Mouse (Mus musculus) Patski (cell line): ENCODE measurements around the gene Map3k9. TPM values are rescaled to one million over a fixed set of nuclear protein-coding genes. Genes with fewer than 3 reads are reported as not detected.

Experiments used
- ATAC-seq: fragments of 100-300 bp; one replicate; pipeline ENCODE4 v1.8.0; 2021
- CTCF ChIA-PET: fragments of 350-600 bp; sonication (Branson Sonifier 250); formaldehyde crosslinking; loops from one replicate; lab custom pipeline; 2022; ENCODE audit warnings: inconsistent platforms; lab: Charles Lee
- POLR2A ChIA-PET: fragments of 350-600 bp; sonication (Branson Sonifier 250); formaldehyde crosslinking; loops from one replicate; lab custom pipeline; 2022; ENCODE audit warnings: antibody characterized with exemption, inconsistent platforms; lab: Charles Lee
- DNase-seq: peaks from one replicate; pipeline ENCODE4 v3.0.0-alpha.2; 2011; ENCODE audit warnings: low read depth, low spot score
- H3K27me3 ChIP-seq: fragments of 371-371 bp; one replicate; pipeline ENCODE4 v1.5.1; 2021
- CTCF ChIP-seq: fragments of 100-300 bp; IDR thresholded peaks from one replicate; pipeline ENCODE4 v1.5.1; 2021
- in situ Hi-C: fragments of 300-500 bp; cut with MboI; formaldehyde crosslinking; loops from 3 replicates; pipeline ENCODE4 v1.11.1; 2018; ENCODE audit warnings: low pct_unique_long_range_greater_than_20kb, mixed read lengths
- polyA plus RNA-seq: library from polyadenylated mRNA; unstranded; gene quantifications from one replicate; pipeline ENCODE4 v1.2.3, GENCODE M21; 2021

Map3k9 gene
- polyA plus RNA-seq, 1 experiment from 2014 or later: 10.5 TPM

DNA sequence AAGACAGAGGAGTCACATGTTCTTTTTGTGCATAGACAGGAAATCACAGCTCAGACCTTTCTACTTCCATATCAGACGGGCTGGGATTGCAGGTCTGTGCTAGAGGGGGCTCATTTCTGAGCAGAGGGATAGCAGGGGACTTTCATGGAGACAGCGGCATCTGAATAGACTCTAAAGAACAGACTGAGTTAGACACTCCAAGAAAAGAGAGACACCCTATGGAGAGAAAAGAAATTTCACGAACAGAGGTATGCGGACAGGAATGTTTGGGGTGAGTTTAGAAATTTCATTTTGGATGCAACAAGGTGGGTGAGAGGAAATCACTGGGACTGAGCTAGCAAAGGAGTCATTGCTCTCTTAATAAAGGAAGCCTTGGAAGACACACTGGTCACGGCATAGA, 93.1 kb downstream of the Map3k9 start:
- ChIA-PET POLR2A (no interaction called here), CTCF (interaction anchor here (1.3 kb wide), 1 partner anchor 9 kb away, joined by 4 read pairs; no protein-coding TSS in a partner anchor)
- no peak for TF ChIP-seq CTCF
- in situ Hi-C loops: no loop called here
- DNase-seq: no peak
- H3K27me3 ChIP-seq: no peaks in the 10 kb centered on the region
- ATAC-seq: no peak

GRCm38 (mm10) chr12:81686406-81687117, 94.4 kb downstream of the Map3k9 start:
- in situ Hi-C loops: no loop called here
- H3K27me3 ChIP-seq: no peaks in the 10 kb centered on the region
- no peak for TF ChIP-seq CTCF
- ATAC-seq (no peak), DNase-seq (no peak)
- POLR2A ChIA-PET: no interaction called here
- CTCF ChIA-PET: interaction anchor here (0.7 kb wide), 1 partner anchor 17 kb away, joined by 3 read pairs; no protein-coding TSS in a partner anchor

DNA sequence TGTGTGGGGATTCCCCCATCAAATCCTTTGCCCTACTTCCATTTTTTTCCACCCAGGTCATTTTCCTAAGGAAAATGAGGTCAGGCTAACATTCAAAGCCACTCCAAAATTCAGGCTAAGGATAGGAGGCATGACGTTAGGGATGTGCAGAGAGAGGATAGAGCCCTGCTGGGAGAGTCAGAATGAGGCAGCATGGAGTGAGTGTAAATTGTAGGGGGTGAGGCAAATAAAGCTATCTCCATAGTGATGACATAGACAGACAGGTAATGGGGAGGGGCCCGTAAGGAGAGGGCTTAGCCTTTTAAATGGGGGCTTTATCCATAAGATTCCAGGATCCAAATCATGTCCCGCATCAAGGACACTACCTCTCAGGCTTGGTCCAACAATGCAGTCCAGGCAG, 95.0 kb downstream of the Map3k9 start:
- TF ChIP-seq CTCF: no peak
- no peaks in the 10 kb centered on the region for H3K27me3 ChIP-seq
- ChIA-PET CTCF (no interaction called here), POLR2A (no interaction called here)
- DNase-seq: no peak
- in situ Hi-C loops: no loop called here
- ATAC-seq: no peak

DNA sequence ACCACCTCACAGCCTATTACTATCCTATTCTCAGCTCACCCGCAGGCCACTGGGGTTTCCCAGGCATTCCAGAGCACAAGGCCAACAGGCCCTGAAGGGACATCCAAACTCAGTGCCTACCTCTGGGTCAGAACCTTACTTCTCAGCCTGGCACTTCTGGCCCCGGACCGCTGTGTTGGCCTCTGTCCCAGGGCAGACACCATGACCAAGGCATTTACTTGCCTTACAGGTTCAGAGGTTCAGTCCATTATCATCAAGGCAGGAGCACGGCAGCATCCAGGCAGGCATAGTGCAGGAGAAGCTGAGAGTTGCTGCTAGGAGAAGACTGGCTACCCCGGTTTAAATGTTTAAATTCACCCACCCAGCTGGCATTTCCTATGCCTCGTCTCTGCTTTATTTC, 96.9 kb downstream of the Map3k9 start:
- ATAC-seq (no peak), DNase-seq (no peak)
- no peak for TF ChIP-seq CTCF
- POLR2A ChIA-PET: interaction anchor here (0.6 kb wide), 1 partner anchor 12 kb away, joined by 3 read pairs; no protein-coding TSS in a partner anchor
- CTCF ChIA-PET: interaction anchor here (1.1 kb wide), 1 partner anchor 9 kb away, joined by 3 read pairs; no protein-coding TSS in a partner anchor
- no peaks in the 10 kb centered on the region for H3K27me3 ChIP-seq
- in situ Hi-C loops: no loop called here

DNA sequence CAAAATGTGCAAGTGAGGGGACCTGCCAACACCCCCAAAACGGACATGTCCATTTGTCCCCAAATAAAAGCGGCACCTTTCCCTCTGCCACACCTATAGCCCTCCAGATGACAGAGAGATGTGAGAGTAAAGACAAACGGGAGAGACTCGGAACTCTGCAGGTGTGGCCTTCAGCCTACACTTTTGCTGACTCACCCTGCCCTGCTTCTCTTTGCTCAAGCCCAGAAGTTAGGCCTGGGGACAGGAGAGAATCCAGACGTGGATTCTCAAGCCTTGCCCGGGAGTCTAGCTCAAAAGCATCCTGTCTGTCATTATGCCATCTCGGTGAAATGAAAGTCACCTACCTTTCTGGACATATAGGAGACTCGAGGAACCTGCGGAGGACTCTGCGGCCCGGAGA, 97.6 kb downstream of the Map3k9 start:
- ChIA-PET POLR2A (interaction anchor here (0.6 kb wide), 1 partner anchor 11 kb away, joined by 3 read pairs; no protein-coding TSS in a partner anchor), CTCF (no interaction called here)
- H3K27me3 ChIP-seq: no peaks in the 10 kb centered on the region
- TF ChIP-seq CTCF: no peak
- in situ Hi-C loops: no loop called here
- ATAC-seq (no peak), DNase-seq (no peak)

- DNase-seq (peak; percentile 53), ATAC-seq (peak; percentile 70)
- CTCF ChIA-PET: interaction anchor here (1.8 kb wide), 1 partner anchor 19 kb away, joined by 4 read pairs; no protein-coding TSS in a partner anchor
- H3K27me3 ChIP-seq: no peaks in the 10 kb centered on the region
- no peak for TF ChIP-seq CTCF
- in situ Hi-C loops: no loop called here
- POLR2A ChIA-PET: no interaction called here
These were observed 101.0 kb downstream of the Map3k9 start for GRCm38 (mm10) chr12:81679807-81680529.

DNA sequence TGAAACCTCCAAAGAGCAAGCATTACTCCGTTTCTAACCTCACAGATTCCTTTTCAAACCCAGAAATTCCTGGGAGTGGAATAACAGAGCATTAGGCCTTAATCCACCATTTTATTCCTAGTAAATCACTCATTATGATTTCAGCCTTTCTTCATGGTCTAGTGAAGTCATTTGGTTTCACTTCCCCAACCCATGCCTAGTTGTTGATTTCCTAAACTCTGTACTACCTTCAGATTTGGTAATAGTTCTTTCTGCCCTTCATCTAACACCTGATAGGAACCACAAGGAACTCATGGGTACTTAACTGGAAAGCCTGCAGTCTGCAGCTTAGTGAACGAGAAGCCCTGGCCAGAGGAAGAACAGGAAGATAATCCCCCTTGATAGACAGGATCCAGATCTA, 105.4 kb downstream of the Map3k9 start:
- H3K27me3 ChIP-seq: no peaks in the 10 kb centered on the region
- no peak for TF ChIP-seq CTCF
- in situ Hi-C loops: no loop called here
- ATAC-seq: peak; percentile 57
- peak; percentile 72 for DNase-seq
- ChIA-PET CTCF (interaction anchor here (1.0 to 1.7 kb wide), 2 partner anchors 9 to 30 kb away, joined by 3 to 4 read pairs; no protein-coding TSS in a partner anchor), POLR2A (interaction anchor here (0.6 kb wide), 1 partner anchor 408 kb away, joined by 5 read pairs; no protein-coding TSS in a partner anchor)

Other genes with a start within 250 kb of the Map3k9 start
- 43.8 TPM for gene Gm20498, start 248.3 kb downstream of the Map3k9 start, polyA plus RNA-seq
- gene Synj2bp, start 248.3 kb downstream of the Map3k9 start, polyA plus RNA-seq: 16.5 TPM
- gene Adam21, start 212.7 kb downstream of the Map3k9 start, polyA plus RNA-seq: 0.15 TPM
- 38.8 TPM for gene Med6, start 186.2 kb downstream of the Map3k9 start, polyA plus RNA-seq
- gene Ttc9, start 149.9 kb downstream of the Map3k9 start, polyA plus RNA-seq: 28.1 TPM
- gene Pcnx, start 78.8 kb upstream of the Map3k9 start, polyA plus RNA-seq: 29.1 TPM